ENCODE assay signal across 8 mouse cellular contexts in the genomic region with DNA sequence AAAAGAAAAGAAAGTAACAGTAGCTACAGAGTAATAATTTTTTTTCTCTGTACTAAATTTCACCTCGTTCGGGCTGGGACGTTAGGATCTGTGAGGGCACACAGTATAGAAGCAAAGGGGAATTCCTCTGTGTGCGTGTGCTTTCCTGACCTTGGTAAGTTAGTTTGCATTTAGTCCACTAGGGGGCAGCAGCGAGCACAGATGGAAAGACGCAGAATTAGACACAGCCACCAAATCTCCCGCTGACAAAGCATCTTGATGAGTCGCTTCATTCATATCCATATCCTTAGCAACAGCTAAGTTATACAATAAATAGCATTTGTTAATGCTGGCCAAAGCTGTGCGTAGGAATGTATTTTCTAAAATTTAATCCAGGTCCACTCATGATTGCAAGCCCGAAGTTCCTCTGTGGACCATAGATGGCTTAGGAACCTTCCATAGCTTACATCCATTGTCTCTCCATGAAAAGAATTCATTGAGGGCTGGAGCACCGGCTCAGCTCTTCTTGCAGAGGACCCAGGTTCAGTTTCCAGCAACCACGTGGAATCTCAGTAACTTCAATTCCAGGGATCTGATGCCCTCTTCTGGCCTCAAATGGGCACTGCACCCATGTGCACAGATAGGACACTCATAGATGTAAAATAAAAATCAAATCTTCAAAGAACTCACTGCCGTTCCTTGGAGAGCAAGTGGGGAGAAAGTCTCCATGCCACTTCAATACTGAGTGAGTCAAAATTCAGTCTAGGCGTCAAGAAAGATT. TPM values are rescaled to one million over a fixed set of nuclear protein-coding genes. Genes with fewer than 3 reads are reported as not detected.
DNase-seq lines count a peak whose midpoint lies in the region; ATAC-seq and TF ChIP-seq lines count a peak whose summit lies in the region.
"Had no signal": no experiment of that assay in that cellular context is flagged by ENCODE, and none has a peak within 500 bp of the region (broad histone marks: within the 10 kb centered on the region; RNA-seq: fewer than 3 reads in every experiment).

No protein-coding gene starts in this region.

- ATAC-seq in kidney, embryonic 14.5 days (ENCODE audit: low FRiP score, low TSS enrichment): no peak

- H3K9ac ChIP-seq in kidney, embryonic 14.5 days (ENCODE audit: low read depth, low read length): no peak overlapping the region
- H3K9ac ChIP-seq: limb, embryonic 15.5 days had no signal

- WGBS in kidney, adult 2 months: 80% methylated on average over 14 of the region's 14 CpGs
- 86% methylated on average over 14 of the region's 14 CpGs for WGBS in kidney, embryonic 14.5 days

- H3K4me2 ChIP-seq in kidney, embryonic 14.5 days (replicated peaks; ENCODE audit: low read depth, low read length): no peak overlapping the region
- H3K4me2 ChIP-seq: limb, embryonic 15.5 days had no signal

- no peaks in the 10 kb centered on the region; the same call in 1 of the 2 replicates for H3K9me3 ChIP-seq in kidney, embryonic 14.5 days (ENCODE audit: control insufficient read depth, low read length)
- H3K9me3 ChIP-seq: limb, embryonic 15.5 days had no signal

- peak; percentile 21 for DNase-seq in kidney, adult 2 months
- peak; percentile 82 for DNase-seq in 416B (ENCODE audit: low read depth)
- DNase-seq in CD8-positive naive resting alpha-beta T cell, adult 2 months (ENCODE audit: low read depth in 2 of 2, low spot score in 2 of 2): peak; percentile 27 to 33
- DNase-seq in c-Kit-positive CD71-positive TER-119-negative erythroid progenitor cells, embryonic 14.5 days (ENCODE audit: low read depth): peak; percentile 48
- peak; percentile 38 for DNase-seq in lung, postnatal 36 days
- peak; percentile 77 for DNase-seq in thymus, postnatal 4 days

- no peaks in the 10 kb centered on the region for H3K4me1 ChIP-seq in kidney, adult 2 months (ENCODE audit: control insufficient read depth, insufficient read depth, low read length)
- H3K4me1 ChIP-seq in kidney, embryonic 14.5 days (ENCODE audit: control insufficient read depth, insufficient read depth, low read length): peaks cover 4% of the 10 kb centered on the region; the same call in 1 of the 2 replicates
- H3K4me1 ChIP-seq: limb, embryonic 15.5 days had no signal

- peak; percentile 58 for TF ChIP-seq CTCF in kidney, adult 2 months (conservative IDR thresholded peaks at IDR 0.05; ENCODE audit: insufficient read depth, insufficient read length, low read depth, low read length)

- no peak overlapping the region for H3K4me3 ChIP-seq in kidney, adult 2 months (ENCODE audit: insufficient read depth, low read depth, low read length)
- H3K4me3 ChIP-seq in kidney, embryonic 14.5 days (ENCODE audit: low read length): no peak overlapping the region
- H3K4me3 ChIP-seq: limb, embryonic 15.5 days had no signal

- no peaks in the 10 kb centered on the region for H3K36me3 ChIP-seq in kidney, adult 2 months (ENCODE audit: control insufficient read depth, insufficient read depth, low read length)
- no peaks in the 10 kb centered on the region for H3K36me3 ChIP-seq in kidney, embryonic 14.5 days (ENCODE audit: control insufficient read depth, insufficient read depth, low read length)

- no peak overlapping the region for H3K27ac ChIP-seq in kidney, adult 2 months (ENCODE audit: insufficient read depth, low read depth, low read length)
- H3K27ac ChIP-seq in kidney, embryonic 14.5 days (ENCODE audit: low read depth, low read length): no peak overlapping the region
- H3K27ac ChIP-seq: limb, embryonic 15.5 days had no signal

- no peak for TF ChIP-seq POLR2A in kidney, adult 2 months (IDR thresholded peaks at IDR 0.05; ENCODE audit: low read depth, low read length)

- no peaks in the 10 kb centered on the region; the same call in 1 of the 2 replicates for H3K27me3 ChIP-seq in kidney, adult 2 months (replicated peaks; ENCODE audit: control insufficient read depth, insufficient read depth, low read length)
- no peaks in the 10 kb centered on the region for H3K27me3 ChIP-seq in kidney, embryonic 14.5 days (ENCODE audit: control insufficient read depth, insufficient read depth, low read length)
- H3K27me3 ChIP-seq: limb, embryonic 15.5 days had no signal

RNA-seq across cellular contexts. Expression of gene Bcat1, which starts 52.8 kb away (rescaled TPM):
- 10.0 and 10.2 TPM in 2 replicates for polyA plus RNA-seq in kidney, adult 2 months (2012; rRNA removed)
- polyA plus RNA-seq in kidney, embryonic 14.5 days (2014; fragmentation: Nextera tagmentation; extraction: Ambion mirVana): 6.5 and 8.6 TPM in 2 replicates

Comparison
In these comparisons a context has a peak if more than half of its experiments do, and no peak if none do; other contexts are left out.
1. DNase-seq: peak in every context shown above with its lines; median percentile 82 in 416B; 77 in thymus, postnatal 4 days; 48 in c-Kit-positive CD71-positive TER-119-negative erythroid progenitor cells, embryonic 14.5 days; 38 in lung, postnatal 36 days; 30 in CD8-positive naive resting alpha-beta T cell, adult 2 months; 21 in kidney, adult 2 months.